Mouse (Mus musculus) megakaryocyte, embryonic 14.5 days (primary cell): ENCODE data around the gene Fibcd1.

Experiments used
- FLI1 ChIP-seq: IDR thresholded peaks from 2 replicates; pipeline ENCODE4 v1.6.1; 2012; ENCODE audit warnings: low read length, inconsistent platforms, mixed read lengths
- GATA1 ChIP-seq: IDR thresholded peaks from 3 replicates; pipeline ENCODE4 v1.6.1; 2012; ENCODE audit warnings: mixed read lengths, low read length, inconsistent platforms, borderline replicate concordance

DNA sequence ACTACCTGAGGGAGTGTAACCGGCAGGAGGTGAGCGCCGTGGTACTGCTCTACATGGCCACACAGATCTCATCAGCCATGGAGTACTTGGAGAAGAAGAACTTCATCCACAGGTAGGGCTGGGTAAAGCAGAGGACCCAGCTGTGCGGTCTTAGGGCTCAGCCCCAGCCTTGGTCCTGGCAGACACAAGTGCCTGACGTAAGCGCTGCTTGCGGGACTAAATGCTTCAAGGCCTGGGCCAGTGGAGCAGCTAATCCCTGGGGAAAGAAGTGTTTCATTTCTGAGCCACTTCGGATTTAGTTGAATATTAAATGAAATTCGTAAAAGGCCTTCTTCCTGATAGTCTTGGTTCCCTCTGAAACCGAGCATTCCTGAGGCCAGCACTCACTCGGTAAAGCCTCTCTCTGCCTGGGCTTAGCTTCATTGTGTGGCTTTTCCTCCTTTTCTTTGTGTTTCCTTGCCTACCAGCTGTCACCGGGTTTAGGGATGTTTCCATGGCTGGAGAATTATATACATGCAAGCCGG is 55.0 kb downstream of the Fibcd1 start:
- no peak for TF ChIP-seq GATA1
- no peak for TF ChIP-seq FLI1
